Mouse (Mus musculus) mature B cell (primary cell): ENCODE measurements around the gene Tmem38b.
"Not testable (repeated sequence)": the region's sequence is repeated elsewhere in the genome, so short reads cannot be mapped to it uniquely, and the experiment has no call there.

Experiments used
- in situ Hi-C: fragments of 300-500 bp; cut with MboI; formaldehyde crosslinking; loops from 2 replicates; pipeline ENCODE4 v1.14.3; 2019

Gene Tmem38b

DNA sequence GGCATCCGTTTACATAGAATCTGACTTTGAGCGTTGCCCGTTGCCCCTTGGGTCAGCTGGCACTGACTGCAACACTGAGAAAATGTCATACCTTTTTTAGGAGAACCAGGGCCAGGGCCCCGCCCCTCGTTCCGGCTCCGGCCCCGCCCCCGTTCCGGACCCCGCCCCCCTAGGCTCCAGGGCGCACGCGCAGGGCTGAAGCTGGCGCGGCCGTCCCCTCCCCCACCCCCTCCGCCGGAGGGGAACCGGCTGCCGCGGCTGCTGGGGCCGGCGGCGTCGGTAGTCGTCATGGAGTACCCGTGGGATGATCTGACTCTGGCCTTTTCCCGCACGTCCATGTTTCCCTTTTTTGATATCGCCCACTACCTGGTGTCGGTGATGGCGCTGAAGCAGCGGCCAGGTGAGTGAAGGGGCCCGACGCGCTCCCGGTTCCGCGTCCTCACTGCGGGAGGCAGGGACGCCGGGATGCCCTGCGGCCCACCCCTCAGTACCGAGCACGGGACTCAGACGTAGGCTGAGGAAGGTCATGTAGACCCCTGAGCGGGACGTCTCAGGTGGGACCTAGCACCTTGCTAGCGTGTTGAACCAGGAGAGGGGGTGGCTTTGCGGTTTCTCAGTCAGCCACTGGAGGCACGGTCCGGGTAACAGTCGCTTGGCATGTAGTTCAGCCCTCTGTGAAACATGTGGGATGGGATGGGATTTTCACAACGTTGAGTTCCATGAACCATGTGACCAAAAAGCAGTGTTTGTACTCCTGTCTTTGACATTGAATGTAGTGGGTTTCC is at the start of gene Tmem38b:
TSS of gene Tmem38b (plus strand) at position 225 of the 785 bp plus-strand sequence.
- in situ Hi-C loops = no loop called here

GRCm38 (mm10) chr4:53781396-53781795 is 44.4 kb upstream of the Tmem38b start:
- in situ Hi-C loops = no loop called here

- in situ Hi-C loops = no loop called here
Measured at GRCm38 (mm10) chr4:53782216-53783070, 43.4 kb upstream of the Tmem38b start.

DNA sequence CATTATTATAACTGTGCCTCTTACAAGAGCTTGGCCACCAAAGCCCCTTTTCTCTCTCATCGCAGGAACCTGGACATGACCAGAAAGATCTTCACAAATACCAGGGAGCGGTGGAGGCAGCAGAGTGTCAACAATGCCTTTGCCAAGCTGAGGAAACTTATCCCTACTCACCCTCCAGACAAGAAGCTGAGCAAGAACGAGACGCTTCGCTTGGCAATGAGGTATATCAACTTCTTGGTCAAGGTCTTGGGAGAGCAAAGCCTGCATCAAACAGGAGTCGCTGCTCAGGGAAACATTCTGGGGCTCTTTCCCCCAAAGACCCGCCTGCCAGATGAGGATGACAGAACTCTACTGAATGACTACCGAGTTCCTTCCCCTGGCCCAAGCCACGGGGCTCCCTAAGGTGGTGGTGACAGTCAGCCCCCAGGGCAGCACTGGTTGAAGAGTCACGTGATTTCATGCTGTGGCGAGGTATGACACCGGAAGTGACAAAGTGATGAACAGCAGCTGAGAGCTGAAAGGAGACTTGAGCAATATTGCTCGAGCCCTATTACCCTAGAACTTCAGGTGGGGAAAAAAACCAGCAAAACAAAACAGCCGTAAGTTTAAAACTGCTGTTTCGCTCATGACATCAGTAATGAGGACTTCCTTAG is 40.0 kb upstream of the Tmem38b start:
- in situ Hi-C loops = no loop called here

DNA sequence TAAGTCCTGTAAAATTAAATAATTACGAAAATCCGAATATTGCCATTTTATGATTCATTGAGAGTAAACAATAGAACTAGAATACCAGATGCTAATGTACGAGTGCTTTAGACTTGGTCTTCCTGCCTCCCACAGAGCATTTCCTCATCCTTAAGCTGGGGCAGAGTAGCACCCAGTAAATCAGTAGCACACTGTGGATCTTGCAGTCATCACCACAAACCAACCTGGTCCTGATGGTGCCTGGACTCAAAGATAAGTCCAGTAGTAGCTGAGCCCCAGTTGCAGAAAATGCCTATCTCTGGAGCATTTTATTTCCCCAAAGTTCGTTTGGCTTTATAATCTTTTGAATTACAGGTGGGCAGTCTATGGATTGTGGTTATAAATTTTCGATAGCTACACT is 39.0 kb upstream of the Tmem38b start:
- in situ Hi-C loops = no loop called here

GRCm38 (mm10) chr4:53789346-53789745 is 36.5 kb upstream of the Tmem38b start:
- in situ Hi-C loops = no loop called here

DNA sequence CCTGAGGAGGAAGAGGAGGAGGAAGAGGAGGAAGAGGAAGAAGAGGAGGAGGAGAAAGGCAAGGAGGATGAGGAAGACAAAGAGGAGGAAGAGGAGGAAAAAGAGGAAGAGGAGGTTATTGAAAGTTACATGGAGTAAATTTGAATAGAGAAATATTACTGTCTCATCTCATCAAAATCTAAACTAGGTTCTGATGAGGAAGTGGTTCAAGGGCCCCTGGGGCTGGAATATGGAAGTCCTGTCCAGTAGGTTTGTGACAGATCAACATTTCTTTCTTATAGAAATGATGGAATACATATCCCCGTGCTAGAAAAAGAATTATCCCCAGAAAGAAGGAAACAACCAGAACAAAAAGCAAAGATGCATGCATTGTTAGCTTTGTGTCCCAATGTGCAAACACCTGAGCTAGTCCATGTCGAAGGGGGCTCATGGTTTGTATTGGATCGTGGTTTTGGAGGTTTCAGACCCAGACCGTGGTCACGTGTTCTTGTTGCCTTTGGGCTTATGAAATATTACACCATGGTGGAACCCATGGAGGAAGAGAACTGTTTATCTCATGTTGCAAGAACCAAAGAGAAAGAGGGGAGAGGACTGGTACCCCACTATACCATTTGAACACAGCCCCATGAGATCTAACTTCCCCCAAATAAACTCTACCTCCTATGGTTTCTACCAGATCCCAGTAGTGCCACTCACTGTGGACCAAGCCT is 31.4 kb upstream of the Tmem38b start:
- in situ Hi-C loops = no loop called here

- in situ Hi-C loops = no loop called here
Measured at GRCm38 (mm10) chr4:53795086-53795485, 30.8 kb upstream of the Tmem38b start.

DNA sequence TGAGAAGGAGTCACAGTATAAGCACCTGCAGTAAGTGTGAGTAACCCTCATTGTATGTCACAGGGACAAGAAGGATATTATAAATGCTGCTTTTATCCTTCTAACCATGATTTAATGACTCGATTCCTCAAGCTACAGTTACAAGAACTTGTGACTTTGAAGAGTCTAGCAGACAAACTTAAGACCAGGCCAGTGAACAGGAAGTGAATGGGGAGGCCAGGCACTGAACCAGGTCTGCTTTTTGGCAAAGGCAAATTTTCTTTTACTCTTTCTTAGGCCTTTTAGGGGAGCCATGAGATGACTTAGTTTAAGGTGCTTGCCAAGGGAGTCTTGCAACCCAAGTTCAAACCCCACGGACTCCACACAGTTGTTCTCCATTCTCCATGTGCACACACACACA is 30.1 kb upstream of the Tmem38b start:
- in situ Hi-C loops = no loop called here

GRCm38 (mm10) chr4:53796865-53797772 is 28.7 kb upstream of the Tmem38b start:
- in situ Hi-C loops = no loop called here

DNA sequence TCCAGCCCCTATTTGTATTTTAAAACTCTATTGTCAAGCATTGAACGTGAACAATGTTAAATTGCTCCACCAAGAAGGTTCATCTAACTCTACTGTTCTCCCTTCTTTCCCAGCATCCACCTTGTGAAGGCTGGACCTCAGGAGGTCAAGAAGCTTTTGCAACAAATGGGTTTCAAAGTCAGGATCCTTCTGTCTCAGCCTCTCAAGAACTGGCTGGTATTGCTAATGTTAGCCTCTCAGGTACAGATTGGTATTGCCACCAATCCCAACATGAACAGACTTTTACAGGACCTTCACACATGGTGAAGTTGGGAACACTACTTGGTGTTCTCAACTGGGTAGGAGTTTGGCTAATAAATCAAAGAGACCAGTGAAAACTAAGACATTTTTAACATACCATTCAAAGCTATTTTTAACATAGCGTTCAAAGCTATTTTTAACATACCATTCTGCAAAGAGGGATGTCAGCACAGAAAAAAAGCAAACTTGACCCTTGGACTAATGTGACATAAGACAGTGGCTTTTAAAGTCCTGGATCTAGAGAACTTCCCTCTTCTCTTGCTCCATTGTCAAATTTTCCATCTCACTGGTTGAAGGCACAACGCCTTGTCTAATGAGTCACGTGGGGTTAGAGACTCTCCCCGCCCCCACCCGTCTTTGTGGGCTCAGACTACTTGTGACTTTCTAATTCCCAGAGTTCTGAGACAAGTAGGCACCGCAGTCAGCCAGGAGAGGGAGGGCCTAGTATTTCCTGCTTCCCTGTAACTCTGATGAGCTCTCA is 26.8 kb upstream of the Tmem38b start:
- in situ Hi-C loops = no loop called here

DNA sequence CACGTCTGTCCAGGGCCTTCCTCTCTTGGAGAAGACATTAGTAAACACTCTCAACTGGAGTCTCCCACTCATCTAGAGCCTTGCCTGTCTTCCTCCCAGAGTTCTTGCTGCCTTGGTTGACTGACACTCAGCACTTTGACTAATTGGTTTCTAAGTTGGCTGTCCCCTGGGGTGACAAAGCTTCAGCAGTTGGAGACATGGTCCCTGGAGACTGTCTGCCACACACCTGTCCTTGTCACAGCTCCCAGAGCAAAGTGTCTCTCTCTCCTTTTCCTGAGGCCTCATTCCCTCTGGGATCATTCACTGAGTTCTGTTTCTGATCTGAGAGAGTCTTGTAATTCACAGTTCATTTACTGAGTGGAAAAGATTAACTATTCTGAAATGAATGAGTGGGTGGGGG is 26.1 kb upstream of the Tmem38b start:
- in situ Hi-C loops = no loop called here

- in situ Hi-C loops = not testable (repeated sequence)
Measured at GRCm38 (mm10) chr4:53803674-53804073, 22.2 kb upstream of the Tmem38b start.

DNA sequence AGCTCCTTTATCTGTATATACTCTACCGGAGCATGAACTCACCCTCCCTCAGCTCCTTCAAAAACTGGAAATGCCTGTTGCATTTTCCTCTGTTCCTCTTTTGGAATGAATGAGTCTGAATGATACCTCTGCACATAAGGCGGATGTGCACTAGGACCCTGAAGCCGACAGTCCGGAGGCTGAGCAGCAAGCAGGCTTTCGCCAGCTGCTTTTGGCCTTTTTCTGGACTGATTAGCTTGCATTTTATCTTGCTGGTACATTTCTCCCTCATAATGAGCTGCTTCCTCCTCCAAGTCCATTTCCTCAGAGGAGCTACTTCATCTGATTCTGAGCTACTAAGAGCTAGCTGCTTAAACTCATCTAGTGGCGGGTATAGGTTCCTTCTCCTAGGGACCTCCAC is 19.4 kb upstream of the Tmem38b start:
- in situ Hi-C loops = not testable (repeated sequence)

DNA sequence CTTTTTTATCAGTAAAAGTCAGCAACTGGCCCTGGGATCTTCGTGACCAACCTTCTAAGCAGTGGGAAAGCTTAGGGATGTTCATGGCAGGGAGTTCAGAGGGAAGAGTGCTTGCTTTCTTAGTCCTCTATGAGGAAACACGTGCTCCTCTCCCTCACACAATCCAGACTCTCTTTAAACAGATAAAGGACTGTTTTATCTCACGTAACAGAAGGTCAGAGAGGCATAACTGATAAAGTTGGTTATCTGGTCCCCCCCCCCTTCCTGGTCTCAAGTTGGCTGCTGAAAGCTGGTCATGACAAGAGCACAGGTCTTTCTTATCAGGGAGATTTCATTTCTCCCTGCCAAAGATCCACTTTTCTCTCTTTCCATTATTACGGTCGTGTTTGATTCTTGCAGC is 7.5 kb upstream of the Tmem38b start:
- in situ Hi-C loops = no loop called here

DNA sequence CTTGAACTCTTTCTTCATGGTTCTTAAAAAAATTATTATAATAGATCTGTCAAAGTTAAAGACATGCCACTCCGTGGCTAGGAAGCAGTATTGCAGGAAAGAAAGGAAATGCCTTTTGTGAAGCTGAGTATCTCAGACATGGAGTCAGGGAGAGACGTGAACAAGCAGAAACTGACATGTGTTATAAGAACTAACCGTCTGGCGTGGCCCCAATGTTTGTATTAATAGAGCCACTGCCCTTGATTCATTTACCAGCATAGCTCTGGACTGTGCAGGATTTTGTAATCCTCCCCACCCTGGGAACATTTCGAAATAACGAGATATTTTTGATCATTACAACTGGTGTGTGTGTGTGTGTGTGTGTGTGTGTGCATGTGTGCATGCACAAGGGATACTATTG is 2.1 kb upstream of the Tmem38b start:
- in situ Hi-C loops = no loop called here

DNA sequence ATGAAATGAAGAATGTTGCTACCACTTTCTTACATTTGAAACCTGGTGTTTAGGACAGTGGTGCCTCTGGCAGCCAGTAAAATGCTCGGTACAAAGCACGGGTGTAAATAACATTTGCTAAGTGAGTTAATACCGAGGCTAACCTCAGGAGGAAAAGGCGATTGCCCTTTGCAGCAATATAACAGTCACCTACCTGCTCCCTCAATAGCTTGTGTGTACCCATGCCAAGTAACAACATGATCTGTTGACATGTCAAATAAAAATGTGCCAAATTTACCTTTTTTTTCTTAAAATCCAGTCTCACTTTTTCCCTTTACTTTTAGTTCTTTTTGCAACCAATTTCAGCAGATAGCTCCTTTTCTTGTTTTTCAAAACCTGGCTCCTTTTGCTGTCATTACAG is 1.0 kb upstream of the Tmem38b start:
- in situ Hi-C loops = no loop called here

DNA sequence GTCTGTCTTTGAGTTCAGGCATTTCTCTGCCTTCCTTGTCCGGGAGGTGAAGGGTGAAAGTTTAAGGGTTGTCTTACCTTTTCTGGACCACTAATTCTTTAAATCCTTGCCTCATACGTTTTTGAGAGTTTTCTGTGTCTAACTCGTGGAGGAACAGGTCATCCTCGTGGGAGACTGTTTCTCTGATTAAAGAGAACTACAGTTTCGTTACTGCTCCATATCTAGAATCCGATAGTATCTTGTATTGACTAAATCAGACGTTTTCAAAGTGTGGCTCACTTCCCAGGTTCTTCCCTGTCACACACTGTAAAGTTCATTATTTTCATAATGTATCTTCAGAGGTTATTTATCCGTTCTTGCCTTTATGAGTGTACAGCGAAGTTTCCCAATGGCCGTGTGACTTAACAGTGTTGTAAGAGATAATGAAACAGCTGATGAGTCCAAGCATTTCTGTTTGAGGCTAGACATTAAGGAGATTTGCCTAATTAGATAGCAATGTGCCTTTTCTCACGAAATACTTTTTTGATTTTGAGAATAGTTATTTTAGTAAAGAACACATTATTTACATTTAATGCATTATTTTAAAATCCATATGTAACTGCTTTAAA is 900 bp downstream of the Tmem38b start:
- in situ Hi-C loops = no loop called here

GRCm38 (mm10) chr4:53827869-53828268 is 2.0 kb downstream of the Tmem38b start:
- in situ Hi-C loops = no loop called here

DNA sequence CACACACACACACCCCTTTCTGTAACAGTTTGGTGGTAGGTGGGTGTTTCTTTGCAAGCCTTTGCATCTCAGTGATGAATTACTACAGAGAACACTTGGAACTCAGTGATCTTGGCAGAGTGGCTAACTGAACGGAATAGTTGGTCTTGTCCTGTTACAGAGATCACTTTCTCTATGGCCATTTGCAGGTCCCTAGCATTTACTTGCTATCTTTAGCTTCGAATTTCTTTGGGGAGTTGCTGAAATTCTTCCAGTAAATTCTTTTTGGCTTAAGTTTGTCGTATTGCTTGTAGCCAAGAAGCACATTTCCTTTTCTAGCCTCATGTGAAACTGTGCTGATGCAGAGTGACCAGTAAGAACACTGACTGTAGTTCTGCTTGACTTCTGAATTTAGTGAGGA is 3.1 kb downstream of the Tmem38b start:
- in situ Hi-C loops = no loop called here
